Mouse (Mus musculus) hindbrain, embryonic 16.5 days (tissue): ENCODE data around the gene Lsm14b. TPM values are rescaled to one million over a fixed set of nuclear protein-coding genes. Genes with fewer than 3 reads are reported as not detected.

Source experiments
- ATAC-seq: fragments of 200-750 bp; cut with Nextera tagmentation; 2 replicates; pipeline ENCODE4 v1.8.0; 2017; ENCODE audit warnings: moderate TSS enrichment, moderate library complexity
- H3K27ac ChIP-seq: fragments of 300-500 bp; sonication (generic); 2 replicates; pipeline ENCODE4 v1.5.1; 2014; ENCODE audit warnings: low read depth, mild to moderate bottlenecking, control low read depth, low read length, moderate library complexity
- H3K27me3 ChIP-seq: fragments of 300-500 bp; sonication (generic); replicated peaks from 2 replicates; pipeline ENCODE4 v1.6.1; 2014; ENCODE audit warnings: low read length; ENCODE audit not compliant: control insufficient read depth, insufficient read depth
- H3K36me3 ChIP-seq: fragments of 300-500 bp; sonication (generic); 2 replicates; pipeline ENCODE4 v1.6.1; 2014; ENCODE audit warnings: mild to moderate bottlenecking, low read length, moderate library complexity, mixed read lengths; ENCODE audit not compliant: control insufficient read depth, insufficient read depth
- H3K4me1 ChIP-seq: fragments of 300-500 bp; sonication (generic); 2 replicates; pipeline ENCODE4 v1.6.1; 2014; ENCODE audit warnings: low read depth, low read length; ENCODE audit not compliant: control insufficient read depth, insufficient read depth
- H3K4me2 ChIP-seq: fragments of 300-500 bp; sonication (generic); 2 replicates; pipeline ENCODE4 v1.6.1; 2014; ENCODE audit warnings: mild to moderate bottlenecking, low read length, control low read depth, moderate library complexity
- H3K4me3 ChIP-seq: fragments of 300-500 bp; sonication (generic); 2 replicates; pipeline ENCODE4 v1.5.1; 2014; ENCODE audit warnings: mild to moderate bottlenecking, low read length, control low read depth, moderate library complexity
- H3K9ac ChIP-seq: fragments of 300-500 bp; sonication (generic); 2 replicates; pipeline ENCODE4 v1.6.1; 2014; ENCODE audit warnings: low read depth, mild to moderate bottlenecking, control low read depth, low read length, moderate library complexity
- H3K9me3 ChIP-seq: fragments of 300-500 bp; sonication (generic); 2 replicates; pipeline ENCODE4 v1.6.1; 2014; ENCODE audit warnings: mild to moderate bottlenecking, low read length, moderate library complexity; ENCODE audit not compliant: control insufficient read depth
- WGBS: fragments of 180-500 bp; shearing (Covaris S2); extraction: QIAGEN DNeasy Blood & Tissue Kit; methylation state at CpG from one replicate; pipeline ENCODE4 v1.1.7; 2014; 5-methylcytosine and 5-hydroxymethylcytosine counted together
- polyA plus RNA-seq: library from polyadenylated mRNA; unstranded; fragments of >200 nt; fragmentation: Nextera tagmentation; extraction: Ambion mirVana; gene quantifications from 2 replicates; pipeline ENCODE4 v1.2.1, GENCODE M21; 2015

Lsm14b gene
- polyA plus RNA-seq, 1 experiment from 2014 or later = 9.3 TPM

GRCm38 (mm10) chr2:180069770-180070480 lies 45.1 kb downstream of the Lsm14b start:
- 37% methylated on average over 20 of the region's 20 CpGs for WGBS
- Histone ChIP-seq H3K4me2 (peak overlapping the region; percentile 95), H3K27ac (peak overlapping the region; percentile 94), H3K9ac (peak overlapping the region; percentile 88), H3K4me1 (peaks cover 14% of the 10 kb centered on the region), H3K9me3 (no peaks in the 10 kb centered on the region), H3K4me3 (peak overlapping the region; percentile 75), H3K36me3 (peaks cover 18% of the 10 kb centered on the region), H3K27me3 (no peaks in the 10 kb centered on the region)
- no peak; the same call in 1 of the 2 replicates for ATAC-seq

- Histone ChIP-seq H3K9ac (peak within 1 kb of the TSS; percentile 88), H3K9me3 (no peaks in the 10 kb centered on the region), H3K4me1 (peaks cover 14% of the 10 kb centered on the region), H3K4me3 (peak within 1 kb of the TSS; percentile 75), H3K36me3 (peaks cover 18% of the 10 kb centered on the region), H3K4me2 (peak within 1 kb of the TSS; percentile 95), H3K27ac (peak within 1 kb of the TSS; percentile 94), H3K27me3 (no peaks in the 10 kb centered on the region)
- peak; percentile 97 for ATAC-seq
- WGBS = 3% methylated on average over 58 of the region's 58 CpGs
Observed at GRCm38 (mm10) chr2:180070481-180071453, 46.0 kb downstream of the Lsm14b start, which contains the start of gene Mtg2. Gene Mtg2, plus strand, starts transcription at chr2:180070588.

GRCm38 (mm10) chr2:180071671-180072070 lies 46.9 kb downstream of the Lsm14b start:
- no peak for ATAC-seq
- 87% methylated on average over 2 of the region's 2 CpGs for WGBS
- Histone ChIP-seq H3K36me3 (peaks cover 18% of the 10 kb centered on the region), H3K4me1 (peaks cover 14% of the 10 kb centered on the region), H3K9ac (no peak overlapping the region), H3K9me3 (no peaks in the 10 kb centered on the region), H3K27ac (no peak overlapping the region), H3K4me3 (no peak overlapping the region), H3K4me2 (peak overlapping the region; percentile 95; the same call in 1 of the 2 replicates), H3K27me3 (no peaks in the 10 kb centered on the region)

GRCm38 (mm10) chr2:180072886-180073285 lies 48.1 kb downstream of the Lsm14b start:
- Histone ChIP-seq H3K4me3 (no peak overlapping the region), H3K9ac (no peak overlapping the region), H3K27me3 (no peaks in the 10 kb centered on the region), H3K4me1 (peaks cover 14% of the 10 kb centered on the region), H3K27ac (no peak overlapping the region), H3K36me3 (peaks cover 10% of the 10 kb centered on the region), H3K9me3 (no peaks in the 10 kb centered on the region), H3K4me2 (no peak overlapping the region)
- ATAC-seq = no peak
- WGBS = 77% methylated on average over 7 of the region's 7 CpGs

- H3K27ac ChIP-seq = no peak overlapping the region
- ATAC-seq = no peak
- H3K9ac ChIP-seq = no peak overlapping the region
- no peaks in the 10 kb centered on the region for H3K27me3 ChIP-seq
- no peaks in the 10 kb centered on the region for H3K9me3 ChIP-seq
- H3K4me2 ChIP-seq = no peak overlapping the region
- H3K4me1 ChIP-seq = no peaks in the 10 kb centered on the region
- WGBS = 74% methylated on average over 3 of the region's 3 CpGs
- H3K36me3 ChIP-seq = peaks cover 10% of the 10 kb centered on the region
- H3K4me3 ChIP-seq = no peak overlapping the region
Observed at GRCm38 (mm10) chr2:180077622-180078021, 52.8 kb downstream of the Lsm14b start.

- no peaks in the 10 kb centered on the region for H3K9me3 ChIP-seq
- H3K27ac ChIP-seq = no peak overlapping the region
- no peaks in the 10 kb centered on the region for H3K4me1 ChIP-seq
- ATAC-seq = no peak
- H3K9ac ChIP-seq = no peak overlapping the region
- 90% methylated on average over 8 of the region's 8 CpGs for whole genome bisulfite sequencing
- H3K4me3 ChIP-seq = no peak overlapping the region
- peaks cover 9% of the 10 kb centered on the region for H3K36me3 ChIP-seq
- no peak overlapping the region for H3K4me2 ChIP-seq
- H3K27me3 ChIP-seq = no peaks in the 10 kb centered on the region
Observed at GRCm38 (mm10) chr2:180080680-180081079, 55.9 kb downstream of the Lsm14b start.

GRCm38 (mm10) chr2:180083063-180083462 lies 58.3 kb downstream of the Lsm14b start:
- H3K36me3 ChIP-seq = peaks cover 9% of the 10 kb centered on the region
- 91% methylated on average over 10 of the region's 10 CpGs for WGBS
- no peak overlapping the region for H3K4me3 ChIP-seq
- H3K27ac ChIP-seq = no peak overlapping the region
- H3K4me2 ChIP-seq = no peak overlapping the region
- no peak overlapping the region for H3K9ac ChIP-seq
- no peaks in the 10 kb centered on the region for H3K9me3 ChIP-seq
- no peaks in the 10 kb centered on the region; the same call in 1 of the 2 replicates for H3K4me1 ChIP-seq
- no peaks in the 10 kb centered on the region for H3K27me3 ChIP-seq
- no peak for ATAC-seq

GRCm38 (mm10) chr2:180084565-180084964 lies 59.8 kb downstream of the Lsm14b start:
- H3K27ac ChIP-seq = no peak overlapping the region
- no peak overlapping the region for H3K4me2 ChIP-seq

More at GRCm38 (mm10) chr2:180084565-180084964, 59.8 kb downstream of the Lsm14b start:
- Histone ChIP-seq H3K4me3 (no peak overlapping the region), H3K9me3 (no peaks in the 10 kb centered on the region), H3K4me1 (no peaks in the 10 kb centered on the region; the same call in 1 of the 2 replicates), H3K9ac (no peak overlapping the region), H3K36me3 (peaks cover 6% of the 10 kb centered on the region), H3K27me3 (no peaks in the 10 kb centered on the region)
- no peak for ATAC-seq
- WGBS = 55% methylated on average over 3 of the region's 3 CpGs
